Mouse (Mus musculus) spleen, postnatal 4 days (tissue): ENCODE data around the gene Cib4.

Experiments
- DNase-seq, 2 experiments: peaks; one replicate each; pipeline ENCODE4 v3.0.0; 2022; ENCODE audit warnings: low spot score in 2 of 2

Cib4 gene

DNA sequence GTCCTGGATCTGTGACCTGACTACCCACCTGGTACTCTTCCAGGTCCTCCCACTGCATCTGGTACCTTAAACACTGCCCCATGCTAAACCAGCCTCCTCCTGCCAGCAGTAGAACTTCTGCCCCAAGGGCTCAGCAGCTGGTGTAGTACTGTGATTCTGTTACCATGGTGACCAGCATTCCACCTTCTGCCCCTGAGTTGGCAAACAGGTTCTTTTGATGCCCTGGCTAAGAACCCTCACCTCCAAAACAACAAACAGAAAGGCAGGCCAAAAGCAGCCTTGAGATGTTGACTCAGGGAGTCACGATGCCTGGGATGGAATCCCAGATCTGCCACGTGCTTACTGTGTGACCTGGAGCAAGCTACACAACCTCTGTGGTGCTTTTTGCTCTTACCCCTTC is at the start of gene Cib4:
Gene Cib4 (minus strand): TSS at position 139 of the 400 bp plus-strand sequence.
- no peak for DNase-seq

DNA sequence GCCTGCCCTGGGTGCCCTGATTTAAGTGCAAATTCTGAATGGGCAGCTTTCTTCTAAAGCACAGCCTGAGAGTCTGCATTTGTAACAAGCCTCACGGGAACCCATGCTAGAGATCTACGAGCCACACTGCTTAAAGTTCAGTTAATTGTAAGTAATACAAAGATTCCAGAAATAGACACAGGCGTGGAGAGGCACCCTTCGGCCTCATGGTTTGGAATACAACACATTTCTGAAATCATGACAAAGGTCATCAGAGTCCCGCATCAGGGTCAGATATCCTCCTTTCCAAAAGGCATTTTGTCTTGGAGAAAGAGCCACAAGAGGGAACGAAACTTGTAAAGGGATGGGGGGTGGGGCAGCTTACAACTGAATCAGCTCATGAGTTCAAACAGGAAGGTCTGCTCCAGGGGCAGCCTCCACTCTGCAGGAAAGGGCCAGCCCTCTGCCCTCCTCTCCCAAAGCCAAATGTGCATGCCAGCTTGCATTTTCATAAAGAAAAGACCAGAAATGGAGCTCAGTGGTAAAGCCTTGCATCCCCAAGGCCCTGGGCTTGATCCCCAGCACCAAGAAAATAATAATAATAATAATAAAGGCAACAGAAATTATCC is 49.4 kb upstream of the Cib4 start:
- DNase-seq, result no peak

DNA sequence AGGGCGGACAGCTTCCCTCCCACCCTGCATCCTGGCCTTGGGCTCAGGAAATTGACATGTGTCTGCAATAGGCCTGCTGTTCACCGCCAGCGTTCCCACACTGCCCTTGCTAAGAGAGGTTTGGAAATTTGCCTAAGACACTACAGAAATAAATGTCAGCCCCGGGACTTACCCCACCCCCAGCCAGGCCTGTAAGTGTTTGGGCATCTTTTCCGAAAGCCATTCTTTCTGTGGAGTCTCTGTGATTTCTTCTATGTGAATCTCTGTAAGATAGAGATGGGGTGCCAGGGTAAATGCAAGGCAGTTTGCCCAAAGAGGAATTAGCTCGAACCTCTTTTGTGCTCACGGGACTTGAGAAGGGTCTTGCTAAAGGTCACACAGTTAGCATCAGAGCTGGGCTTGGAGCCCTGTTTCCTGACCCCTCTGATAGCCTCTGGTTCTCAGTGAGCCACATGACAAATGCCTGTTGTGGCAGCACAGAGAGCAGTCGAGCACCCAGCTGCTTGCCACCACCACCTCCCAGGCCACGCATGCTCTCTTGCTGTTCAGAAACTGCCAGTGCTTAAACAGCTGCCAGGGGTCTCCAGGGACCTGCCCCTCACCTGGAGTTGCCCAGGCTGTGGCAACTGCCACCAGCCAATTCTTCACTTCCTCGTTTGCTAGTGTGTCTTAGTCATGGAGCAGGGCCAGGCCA is 48.3 kb upstream of the Cib4 start:
- peak; percentile 63 to 76 for DNase-seq

DNA sequence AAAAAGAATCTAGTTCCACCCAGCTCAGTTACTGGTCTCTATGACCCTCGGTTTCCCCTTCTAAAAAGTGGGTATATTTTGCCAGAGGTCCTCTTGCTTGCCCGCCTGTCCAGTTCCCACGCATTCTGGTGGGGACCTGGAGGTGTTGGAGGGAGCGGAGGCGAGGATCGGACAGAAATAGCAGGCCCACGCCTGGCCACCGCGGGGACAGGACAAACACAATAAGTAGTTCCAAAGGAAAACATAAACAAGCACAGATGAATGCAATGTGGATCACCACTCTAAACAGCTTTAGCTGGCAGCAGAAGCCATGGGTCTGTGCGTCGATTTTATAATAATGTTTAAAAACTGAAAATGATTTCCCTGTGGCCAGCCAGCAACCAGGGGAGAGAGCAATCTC is 47.7 kb upstream of the Cib4 start:
- no peak for DNase-seq

DNA sequence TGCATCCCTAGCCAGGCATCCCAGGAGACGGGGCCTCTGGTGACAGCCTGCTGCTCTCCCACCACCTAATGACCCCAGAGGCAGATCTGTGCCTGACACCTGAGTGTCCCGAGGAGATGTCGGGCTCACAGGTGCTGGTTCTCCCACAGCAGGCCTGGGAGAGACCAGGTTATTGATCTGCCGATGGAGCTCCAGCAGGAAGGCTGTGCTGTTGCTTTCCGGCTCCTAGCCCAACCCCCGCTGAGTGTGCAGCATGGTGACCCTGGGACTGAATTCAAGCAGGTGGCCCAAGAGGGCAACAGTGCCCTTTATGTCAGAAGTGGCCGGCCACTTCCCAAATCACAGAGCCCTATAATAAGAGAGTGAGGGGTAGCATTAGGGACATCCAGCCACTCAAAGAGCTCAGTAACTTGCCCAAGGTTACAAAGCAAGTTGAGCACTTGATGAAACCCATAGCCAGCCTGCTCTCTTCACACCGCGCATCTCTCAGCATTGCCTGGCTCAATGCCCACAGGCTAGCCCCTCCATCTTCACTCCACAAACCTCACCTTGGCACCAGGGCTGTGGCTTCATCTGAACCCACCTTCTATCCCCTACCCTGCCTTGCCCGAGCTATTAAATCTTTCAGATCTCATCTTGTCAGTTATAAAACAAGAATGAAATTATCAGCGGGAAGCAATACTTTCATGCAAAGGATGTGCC is 46.8 kb upstream of the Cib4 start:
- DNase-seq, result no peak

DNA sequence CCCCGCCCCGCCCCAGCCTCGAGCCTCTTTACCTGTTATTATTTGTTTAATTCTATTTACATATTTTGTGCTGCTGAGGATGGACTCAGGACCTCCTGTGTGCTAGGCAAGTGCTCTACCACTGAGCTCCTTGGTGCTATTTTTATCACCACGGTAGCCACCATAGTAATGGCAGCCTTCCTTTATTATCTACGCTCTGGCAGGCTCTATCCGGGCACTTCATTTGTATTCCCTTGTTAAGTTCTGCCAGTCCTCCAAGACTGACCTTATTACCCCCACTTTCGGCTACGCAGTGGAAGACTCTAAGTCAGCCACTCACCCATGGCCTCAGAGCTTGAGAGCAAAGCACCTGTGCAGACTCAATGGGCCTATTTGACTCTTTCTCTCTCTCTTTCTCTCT is 46.1 kb upstream of the Cib4 start:
- DNase-seq, result no peak

DNA sequence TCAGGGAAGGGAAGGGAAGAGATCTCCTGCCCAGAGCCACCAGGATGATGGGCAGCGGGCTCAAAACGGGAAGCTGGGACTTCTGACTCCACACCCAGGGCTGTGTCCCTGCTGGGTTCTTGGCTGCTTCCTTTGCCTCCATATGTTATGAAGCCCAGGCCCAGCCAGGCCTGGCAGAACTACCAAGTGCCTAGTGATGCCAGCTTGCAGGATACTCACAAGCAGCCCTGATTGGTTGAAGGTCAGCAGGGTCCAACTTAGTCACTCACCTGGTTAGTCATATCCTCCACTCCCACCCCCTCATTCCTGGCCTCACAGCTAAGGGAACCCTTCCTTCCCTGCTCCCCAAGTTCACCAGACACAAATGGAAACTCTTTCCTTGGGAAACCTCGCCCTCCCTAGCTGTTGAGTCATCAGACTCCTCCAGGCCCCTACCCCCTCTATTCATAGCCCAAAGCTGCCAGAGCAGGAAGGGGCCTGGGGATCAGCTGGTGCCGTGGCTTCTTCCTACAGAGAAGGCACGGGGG is 45.6 kb upstream of the Cib4 start:
- DNase-seq, result no peak

DNA sequence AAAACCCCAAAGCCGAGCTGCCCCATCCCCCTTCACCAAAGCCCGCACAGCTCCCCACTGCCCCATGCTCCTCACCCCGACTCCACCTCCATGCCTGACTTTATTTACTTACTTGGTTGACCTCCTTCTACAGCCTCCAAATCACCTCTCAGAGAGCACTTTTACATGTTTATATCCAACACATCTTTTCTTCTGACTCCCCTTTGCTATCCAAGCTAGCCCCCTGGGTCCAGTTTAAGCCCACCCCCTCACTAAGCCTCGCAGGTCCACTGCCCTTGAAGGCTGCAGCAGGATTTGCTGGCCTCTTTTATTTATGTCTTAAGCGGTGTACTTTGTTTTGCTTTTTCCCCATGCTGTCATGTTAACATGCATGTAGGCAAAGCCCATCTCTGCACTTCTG is 44.6 kb upstream of the Cib4 start:
- DNase-seq, result no peak

DNA sequence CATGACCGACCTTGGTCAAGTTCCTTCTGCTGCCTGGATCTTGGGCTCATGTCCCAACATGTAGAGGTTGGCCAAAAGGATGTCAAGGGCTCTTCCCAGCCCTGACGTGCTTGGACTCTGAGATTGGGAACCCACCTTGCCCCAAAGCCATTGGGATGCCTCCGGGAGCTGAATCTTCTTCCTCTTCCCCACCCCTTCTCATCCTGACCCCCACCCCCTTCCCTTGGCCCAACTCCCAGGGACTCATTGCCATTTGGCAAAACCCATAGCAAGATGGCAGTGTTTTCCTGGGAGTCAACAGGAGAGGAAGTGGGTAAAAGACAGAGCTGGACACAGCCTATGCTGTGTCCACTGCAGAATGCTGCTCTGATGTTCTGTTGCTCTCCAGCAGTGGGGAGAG is 43.9 kb upstream of the Cib4 start:
- DNase-seq, result no peak

DNA sequence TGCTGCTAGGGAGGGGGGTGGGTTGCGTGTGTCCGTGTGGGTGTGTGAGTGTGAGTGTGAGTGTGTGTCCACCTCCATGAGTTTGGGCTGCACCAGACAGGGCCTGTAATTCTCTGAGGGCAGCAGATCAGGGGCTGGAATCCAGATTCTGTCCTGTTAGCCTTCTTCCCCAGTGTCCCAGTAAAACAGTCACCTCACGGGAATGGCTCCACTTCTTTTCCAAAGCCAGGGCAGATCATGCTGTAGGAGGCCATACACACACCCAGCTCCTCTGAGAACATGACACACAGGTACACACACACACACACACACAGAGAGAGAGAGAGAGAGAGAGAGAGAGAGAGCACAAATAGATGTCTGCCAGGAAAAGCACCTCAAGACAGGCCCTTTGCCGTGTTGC is 43.4 kb upstream of the Cib4 start:
- DNase-seq, result no peak

DNA sequence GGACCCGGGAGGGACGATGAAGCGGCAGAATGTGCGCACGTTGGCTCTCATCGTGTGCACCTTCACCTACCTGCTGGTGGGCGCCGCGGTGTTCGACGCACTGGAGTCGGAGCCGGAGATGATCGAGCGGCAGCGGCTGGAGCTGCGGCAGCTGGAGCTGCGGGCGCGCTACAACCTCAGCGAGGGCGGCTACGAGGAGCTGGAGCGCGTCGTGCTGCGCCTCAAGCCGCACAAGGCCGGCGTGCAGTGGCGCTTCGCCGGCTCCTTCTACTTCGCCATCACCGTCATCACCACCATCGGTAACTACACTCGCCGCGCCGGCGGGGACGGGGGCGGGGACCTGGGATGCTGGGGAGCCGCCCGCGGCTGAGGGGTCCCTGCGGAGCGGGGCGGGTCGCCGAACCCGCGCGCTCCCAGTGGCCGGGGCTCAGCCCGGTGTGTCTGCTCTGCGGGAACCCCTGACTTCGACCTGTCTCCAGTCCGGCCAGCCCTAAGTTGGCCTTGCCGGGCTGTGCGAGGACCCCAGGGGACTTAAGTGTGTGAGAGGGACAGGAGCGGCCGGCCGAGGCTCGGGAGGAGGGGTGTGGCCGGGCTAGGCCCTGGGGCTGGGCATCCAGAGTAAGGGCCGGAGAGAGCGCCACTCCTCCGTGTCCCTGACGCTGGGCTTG is 42.8 kb upstream of the Cib4 start:
- peak in 1 of 2 experiments; percentile 67 for DNase-seq

DNA sequence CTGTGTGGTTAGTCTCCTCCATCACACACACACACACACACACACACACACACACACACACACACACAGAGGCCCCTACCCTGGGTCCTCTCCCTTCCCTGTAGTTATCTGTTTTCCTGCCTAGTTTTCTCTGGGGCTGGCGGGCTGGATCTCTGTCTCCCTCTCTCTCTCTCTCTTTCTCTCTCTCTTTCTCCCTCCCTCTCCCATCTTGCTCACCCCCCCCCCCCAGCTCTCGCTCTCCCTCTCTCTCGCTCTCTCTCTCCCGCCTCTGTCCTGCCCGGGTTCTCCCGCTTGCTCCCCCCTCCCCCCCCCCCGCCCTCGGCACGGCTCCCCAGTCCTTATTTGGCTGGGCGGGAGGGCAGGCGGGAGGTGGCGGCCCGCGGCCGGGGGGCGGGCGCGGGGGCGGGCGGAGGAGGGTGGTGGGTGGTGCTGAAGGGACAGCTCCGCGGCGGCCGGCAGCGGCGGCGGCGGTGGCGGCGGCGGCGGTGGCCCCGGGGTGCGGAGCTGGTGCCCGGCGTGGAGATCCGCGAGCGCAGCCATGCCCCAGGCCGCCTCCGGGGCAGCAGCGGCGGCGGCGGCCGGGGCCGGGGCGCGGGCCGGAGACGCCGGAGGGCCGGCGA is 42.2 kb upstream of the Cib4 start, which contains the start of gene Kcnk3:
Gene Kcnk3 (plus strand): TSS at position 490 of the 620 bp plus-strand sequence.
- DNase-seq, result peak; percentile 63 to 85

DNA sequence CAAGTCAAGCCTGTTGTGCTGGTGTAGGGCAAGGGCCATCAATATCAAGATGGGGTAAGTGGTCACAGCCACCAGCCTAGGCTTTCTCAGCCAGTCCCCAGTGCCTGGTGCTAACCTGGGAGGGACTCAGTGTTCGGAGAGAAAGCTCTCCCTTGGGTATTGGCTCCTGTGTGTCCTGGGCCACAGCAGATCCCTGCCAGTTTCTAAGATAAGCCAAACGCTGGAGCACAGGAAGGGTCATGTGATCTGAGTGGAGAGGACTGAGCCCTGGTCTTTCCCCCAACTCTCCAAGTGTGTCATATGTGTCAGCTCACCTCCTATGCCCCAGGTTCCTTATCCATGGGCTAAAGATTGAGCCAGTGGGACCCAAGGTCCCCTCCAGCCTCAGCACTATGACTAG is 41.5 kb upstream of the Cib4 start:
- no peak for DNase-seq

DNA sequence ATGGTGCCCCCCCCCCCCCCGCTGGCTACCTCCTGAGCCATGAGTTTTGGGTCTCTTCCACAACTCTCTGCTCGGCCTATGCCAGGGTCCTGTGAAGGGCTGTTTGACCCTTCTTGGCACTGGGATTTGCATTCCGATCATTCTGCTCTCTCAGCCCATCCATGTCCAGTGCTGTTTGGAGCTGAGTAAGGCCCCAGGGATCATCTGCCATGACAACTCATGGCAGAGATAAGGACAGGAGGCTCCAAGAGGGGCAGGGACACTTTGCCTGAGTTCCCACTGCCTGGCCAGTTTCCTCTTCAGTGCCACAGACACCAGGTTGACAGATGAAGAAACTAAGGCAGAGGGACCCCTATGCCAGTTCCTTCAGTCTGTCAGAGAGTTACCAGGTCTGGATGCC is 41.0 kb upstream of the Cib4 start:
- DNase-seq, result no peak

DNA sequence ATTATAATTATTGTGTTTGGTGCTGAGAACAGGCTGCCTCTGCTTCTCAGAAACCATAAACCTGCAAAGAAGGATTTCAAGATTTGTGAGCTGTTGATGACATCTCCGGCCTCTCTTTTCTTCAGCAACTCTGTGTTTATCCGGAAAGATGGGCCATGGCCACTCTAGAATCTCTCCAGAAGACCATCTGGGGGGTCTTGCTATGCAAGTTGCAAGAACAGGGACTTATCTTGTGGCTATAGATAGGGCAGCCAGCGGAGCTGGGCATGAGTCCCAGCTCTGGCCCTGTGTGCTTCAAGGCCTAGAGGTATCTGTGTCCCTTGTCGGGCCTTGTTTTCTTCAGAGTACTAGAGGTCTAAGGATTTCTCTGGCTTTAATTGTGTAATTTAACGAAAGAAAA is 36.4 kb upstream of the Cib4 start:
- no peak for DNase-seq

DNA sequence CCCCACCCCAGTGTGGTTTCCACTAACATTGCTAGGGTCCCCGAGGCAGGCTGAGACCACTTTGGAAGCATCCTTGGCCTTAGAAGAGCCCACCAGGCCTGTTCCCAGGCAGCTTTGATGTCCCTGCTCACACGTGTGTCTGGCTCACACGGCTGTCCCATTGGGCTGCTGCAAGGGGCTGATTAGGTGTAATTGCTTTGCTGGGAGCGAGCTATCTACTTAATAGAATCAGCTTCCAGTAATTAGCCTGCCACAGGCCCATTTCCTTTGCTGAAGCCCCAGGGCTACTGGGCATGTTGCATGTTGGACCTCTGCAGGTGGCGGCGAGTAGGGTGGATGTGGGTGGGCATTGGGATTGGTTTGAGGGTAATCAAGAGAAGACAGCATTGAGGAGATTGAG is 35.1 kb upstream of the Cib4 start:
- no peak for DNase-seq

DNA sequence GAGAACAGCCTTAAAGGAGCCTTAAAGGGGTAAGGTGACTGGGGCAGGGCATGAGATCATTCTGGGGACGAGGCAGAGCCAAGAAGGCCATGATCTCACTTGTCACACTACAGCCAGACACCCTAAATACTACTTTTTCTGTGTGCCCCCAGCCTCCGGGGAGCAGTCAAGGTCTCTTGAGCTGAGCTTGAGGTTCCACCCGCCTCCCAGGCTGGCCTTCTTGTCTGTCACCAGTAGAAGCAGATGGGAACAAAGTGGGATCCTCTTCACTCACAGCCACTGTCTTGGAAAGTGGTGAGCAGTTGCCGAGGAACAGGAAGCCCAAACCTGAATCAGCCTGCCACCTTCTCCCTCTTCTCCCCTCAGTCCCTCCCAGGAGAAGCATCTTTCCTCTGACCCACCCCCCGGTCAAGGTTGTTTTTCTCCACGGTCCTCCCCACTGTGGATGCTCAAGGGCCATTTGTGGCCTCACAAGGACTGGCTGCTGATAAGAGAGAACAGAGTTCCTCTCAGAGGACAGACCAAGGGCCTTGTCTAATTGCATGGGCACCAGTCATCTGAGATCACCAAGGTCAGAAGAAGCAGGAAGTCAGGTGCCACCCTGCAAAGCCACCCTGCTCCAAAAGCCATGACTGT is 32.9 kb upstream of the Cib4 start:
- DNase-seq, result no peak

DNA sequence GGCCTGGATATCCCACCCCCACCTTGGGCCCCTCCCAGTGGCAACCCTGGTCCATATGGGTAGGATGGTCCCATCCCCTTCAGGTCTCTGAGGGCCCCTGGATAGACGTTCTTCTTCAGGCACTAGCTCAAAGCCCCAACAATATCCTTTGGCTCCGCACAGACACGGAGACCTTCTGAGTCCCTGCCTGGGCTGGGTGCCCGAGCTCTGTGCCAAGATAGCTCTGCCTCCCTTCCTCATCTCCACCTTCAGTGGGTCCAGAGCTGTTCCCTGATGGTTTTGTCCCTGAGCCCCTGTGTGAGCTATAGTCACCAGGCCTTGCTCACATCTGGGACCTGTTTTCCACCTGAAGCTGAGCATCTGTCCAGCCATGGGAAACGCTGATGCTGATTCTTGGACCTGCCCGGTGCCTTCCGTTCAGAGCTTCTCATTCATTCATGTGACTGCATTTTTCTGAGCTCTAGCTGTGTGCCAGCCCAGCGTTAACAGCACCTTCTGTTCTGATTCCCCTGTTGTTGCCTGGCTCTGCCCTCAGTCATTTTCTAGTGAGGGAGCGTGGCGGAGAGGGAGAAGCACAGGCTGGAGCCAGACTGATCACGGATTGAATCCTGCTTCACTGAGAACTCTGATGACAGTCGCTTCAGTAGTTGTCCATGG is 32.1 kb upstream of the Cib4 start:
- no peak for DNase-seq

DNA sequence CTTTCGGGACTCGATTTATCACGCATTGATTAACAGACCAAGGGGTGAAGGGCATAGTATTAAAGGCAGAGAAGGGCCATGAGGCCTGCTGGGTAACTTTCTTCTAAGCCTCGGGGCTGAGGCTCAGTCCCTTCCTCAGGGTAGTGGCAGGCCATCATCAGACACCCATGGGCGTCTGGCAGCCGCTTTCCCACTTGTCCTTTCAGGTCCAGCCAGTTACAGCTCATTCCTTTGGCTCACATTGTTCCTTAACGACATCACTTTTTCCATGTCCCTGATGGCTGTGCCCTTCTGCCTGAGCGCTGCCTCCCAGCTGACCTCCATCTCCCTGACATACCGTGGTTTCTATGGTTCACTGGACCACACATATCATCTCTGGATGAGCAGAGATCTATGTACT is 31.6 kb upstream of the Cib4 start:
- no peak for DNase-seq

DNA sequence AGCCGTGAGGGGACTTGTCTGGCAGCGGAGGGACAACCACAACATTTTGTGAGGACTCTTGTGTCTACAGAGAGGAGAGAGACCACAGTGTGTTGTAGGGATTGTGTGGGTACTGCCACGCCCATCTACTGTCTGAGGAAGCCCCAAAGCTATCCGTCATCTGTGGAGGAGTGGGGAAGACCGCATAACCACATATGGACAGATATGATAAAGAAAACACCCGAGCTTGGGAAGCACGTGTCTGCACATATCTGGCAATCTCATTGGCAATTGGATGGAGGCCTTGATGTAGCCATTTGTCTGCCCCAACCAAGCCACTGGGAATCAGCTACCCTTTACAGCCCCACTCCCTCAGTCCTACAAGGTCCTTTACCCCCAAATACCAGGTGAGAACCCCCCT is 30.6 kb upstream of the Cib4 start:
- no peak for DNase-seq

DNA sequence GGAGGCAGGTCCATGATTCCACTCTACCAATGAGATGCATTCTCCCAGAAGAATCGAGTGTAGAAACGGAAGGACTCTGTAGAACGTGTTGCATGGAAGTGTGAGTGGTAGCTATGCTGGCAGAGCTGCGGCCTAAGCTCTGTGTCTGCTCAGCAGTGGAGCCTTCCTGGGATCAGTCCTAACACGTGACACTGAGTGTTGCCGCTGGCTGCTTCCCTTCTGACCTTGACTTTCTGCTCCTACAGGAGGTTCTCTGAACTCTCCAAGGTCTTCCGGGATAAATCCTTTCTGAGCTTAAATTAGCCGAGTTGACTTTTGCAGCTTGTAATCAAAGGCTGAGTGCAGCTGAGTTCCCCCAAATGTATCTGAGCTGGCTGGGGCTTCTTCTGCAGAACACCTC is 28.7 kb upstream of the Cib4 start:
- DNase-seq, result no peak
